Mouse (Mus musculus) heart, adult 9 months (tissue): ENCODE results near the gene Olfr203.
"Not testable (repeated sequence)": the region's sequence is repeated elsewhere in the genome, so short reads cannot be mapped to it uniquely, and the experiment has no call there.

Experiments
- DNase-seq, 2 experiments: peaks; one replicate each; pipeline ENCODE4 v3.0.0; 2022; ENCODE audit warnings: low spot score in 2 of 2

Olfr203 gene

DNA sequence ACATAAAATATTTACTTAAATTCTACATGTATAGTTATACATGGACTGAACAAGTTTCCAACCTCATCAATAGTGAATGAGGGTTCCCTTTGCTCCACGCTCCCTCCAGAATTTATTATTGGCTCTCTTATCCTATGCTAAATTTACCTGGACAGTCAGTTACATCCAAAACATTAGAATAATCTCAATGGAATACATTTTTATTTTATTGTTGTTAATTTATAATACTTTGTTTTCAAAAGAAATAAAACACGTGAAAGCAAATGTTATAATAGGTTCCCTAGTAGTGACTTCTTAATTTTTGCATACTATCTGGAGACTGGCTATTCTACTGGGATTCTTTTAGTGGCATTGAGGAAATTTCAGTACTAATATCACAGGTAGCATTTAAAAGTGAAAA lies at the start of gene Olfr203:
Gene Olfr203 (plus strand): TSS at position 301 of the 400 bp plus-strand sequence.
- no peak for DNase-seq

DNA sequence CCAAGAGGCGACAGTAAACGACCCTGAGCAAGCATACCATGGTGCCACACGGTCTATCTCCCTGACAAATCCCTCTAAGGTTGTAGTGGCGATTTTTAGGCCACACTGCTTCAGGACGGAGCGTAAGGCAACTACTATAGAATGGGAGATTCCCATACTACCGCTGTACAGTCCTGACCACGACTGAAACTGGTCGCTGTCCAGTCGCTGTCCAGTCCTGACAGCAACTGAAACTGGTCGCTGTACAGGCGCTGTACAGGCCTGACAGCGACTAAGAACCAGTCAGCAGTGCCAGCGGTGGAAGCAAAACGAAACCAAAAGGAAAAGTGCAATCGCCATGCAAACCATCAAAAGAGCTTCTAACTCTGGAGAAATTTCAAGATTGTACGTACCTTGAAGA lies 49.0 kb upstream of the Olfr203 start:
- DNase-seq: no peak

- DNase-seq: not testable (repeated sequence)
Measured at GRCm38 (mm10) chr16:59269097-59269496, 29.6 kb upstream of the Olfr203 start.

GRCm38 (mm10) chr16:59272532-59272931 lies 26.1 kb upstream of the Olfr203 start, which contains the start of gene Olfr201:
Olfr201 (minus strand) TSS chr16:59272632.
- DNase-seq: not testable (repeated sequence)

- DNase-seq: no peak
Measured at GRCm38 (mm10) chr16:59280542-59280941, 18.1 kb upstream of the Olfr203 start.

DNA sequence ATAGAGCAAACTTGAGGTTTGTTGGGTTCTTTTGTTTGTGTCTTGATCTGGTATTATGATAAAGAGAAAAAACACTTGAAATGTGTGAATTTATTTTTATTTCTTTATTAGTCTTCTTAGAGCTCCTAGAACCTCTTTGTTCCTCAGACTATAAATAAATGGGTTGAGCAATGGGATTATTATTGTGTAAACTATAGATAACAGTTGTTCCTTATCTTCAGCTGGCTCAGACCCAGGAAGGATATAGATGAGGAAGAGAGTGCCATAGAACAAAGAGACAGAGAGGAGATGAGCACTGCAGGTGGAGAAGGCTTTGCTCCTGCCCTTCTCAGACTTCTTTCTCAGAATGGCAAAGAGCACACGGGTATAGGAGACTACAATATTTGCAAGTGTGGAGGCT lies 15.2 kb upstream of the Olfr203 start:
- DNase-seq: no peak

- no peak for DNase-seq
Measured at GRCm38 (mm10) chr16:59286693-59287092, 12.0 kb upstream of the Olfr203 start, which contains the start of gene Olfr202. Olfr202 (minus strand) TSS chr16:59286793.

GRCm38 (mm10) chr16:59287576-59287975 lies 11.1 kb upstream of the Olfr203 start:
- not testable (repeated sequence) for DNase-seq

GRCm38 (mm10) chr16:59318148-59318547 lies 19.5 kb downstream of the Olfr203 start, which contains the start of gene Olfr204:
Olfr204 (minus strand) TSS chr16:59318248.
- DNase-seq: no peak

GRCm38 (mm10) chr16:59323262-59323661 lies 24.6 kb downstream of the Olfr203 start:
- not testable (repeated sequence) for DNase-seq

GRCm38 (mm10) chr16:59331038-59331437 lies 32.4 kb downstream of the Olfr203 start, which contains the start of gene Olfr205:
Olfr205 (minus strand) TSS chr16:59331138.
- no peak for DNase-seq

- no peak for DNase-seq
Measured at GRCm38 (mm10) chr16:59349146-59349545, 50.5 kb downstream of the Olfr203 start, which contains the start of gene Olfr206. Olfr206 (minus strand) TSS chr16:59349246.
